Mouse (Mus musculus): ENCODE data around the gene Jmjd1c.

DNA sequence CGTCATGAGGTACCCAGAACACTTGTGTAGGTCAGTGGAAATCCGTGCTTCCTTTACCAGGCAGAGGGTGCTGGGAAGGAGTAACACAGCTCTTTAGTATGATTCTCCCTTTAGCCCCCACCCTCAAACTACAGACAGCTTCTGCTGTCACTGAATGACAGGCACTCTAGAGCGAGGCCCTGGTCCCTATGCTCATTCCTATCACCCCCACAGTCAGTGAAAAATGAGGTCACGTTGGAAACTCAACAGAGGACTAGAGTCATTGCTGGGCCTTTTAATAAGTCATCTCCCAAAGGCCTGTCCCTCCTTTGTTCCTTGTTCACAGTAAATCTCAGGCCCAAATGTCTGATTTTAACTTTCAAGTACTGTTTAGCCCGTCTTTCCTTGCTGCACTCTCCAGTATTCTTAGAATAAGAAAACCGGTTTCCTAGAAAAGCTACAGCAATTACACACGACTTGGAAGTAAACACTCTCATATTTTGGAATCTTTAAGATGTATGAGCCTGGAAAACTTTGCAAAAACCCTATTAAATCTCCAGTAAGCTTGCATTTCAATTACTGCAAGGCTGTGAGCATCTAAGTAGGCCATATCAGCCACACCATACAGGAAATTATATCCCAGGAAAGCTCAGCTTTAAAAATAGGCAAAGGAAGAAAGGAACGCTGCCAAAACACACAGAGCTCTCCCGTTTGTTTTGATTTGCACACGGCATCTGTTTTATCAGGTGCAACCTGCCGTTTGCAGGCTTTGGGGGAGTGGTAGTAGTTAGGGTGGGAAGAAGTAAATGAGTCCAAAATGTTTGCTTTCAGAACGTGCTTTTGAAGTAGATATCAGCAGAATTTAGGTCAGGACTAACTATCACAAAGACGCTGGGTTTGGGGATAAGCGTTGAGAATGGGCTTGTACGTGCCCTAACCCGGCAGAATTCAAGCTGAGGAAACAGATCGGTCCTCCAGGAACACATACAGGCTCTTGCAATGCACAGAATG is 39.8 kb upstream of the Jmjd1c start:
- TF ChIP-seq CTCF (IDR thresholded peaks at IDR 0.05; ENCODE audit: control insufficient read depth, insufficient read depth, insufficient read length) = no peak
- TF ChIP-seq CEBPB (IDR thresholded peaks at IDR 0.05; ENCODE audit: low read depth) = no peak
- TF ChIP-seq MYOG (IDR thresholded peaks at IDR 0.05; ENCODE audit: control insufficient read depth, extremely low read depth, insufficient read length) = no peak
